Mouse (Mus musculus): ENCODE results near the gene Ccdc3. TPM values are rescaled to one million over a fixed set of nuclear protein-coding genes. Genes with fewer than 3 reads are reported as not detected.

The Ccdc3 gene
- total and polyA plus RNA-seq, 2 experiments from 2014 or later: 6.3 to 11.9 TPM

- no peaks in the 10 kb centered on the region for H3K27me3 ChIP-seq (ENCODE audit: insufficient read depth, low read length)
- DNase-seq (ENCODE audit: low spot score): no peak
- 51% methylated on average over 5 of the region's 5 CpGs for WGBS
- TF ChIP-seq CTCF (IDR thresholded peaks at IDR 0.05): no peak
- H3K36me3 ChIP-seq (ENCODE audit: insufficient read depth, low read length): no peaks in the 10 kb centered on the region
- ATAC-seq (ENCODE audit: low FRiP score): no peak
- H3K27ac ChIP-seq (ENCODE audit: low read depth, low read length): no peak overlapping the region
- no peaks in the 10 kb centered on the region for H3K4me1 ChIP-seq (ENCODE audit: insufficient read depth, low read length)
- H3K4me3 ChIP-seq (ENCODE audit: low read depth, low read length): no peak overlapping the region
- no peaks in the 10 kb centered on the region for H3K9me3 ChIP-seq (ENCODE audit: low read length)
- no peak overlapping the region for H3K9ac ChIP-seq (replicated peaks; ENCODE audit: low read length, poor library complexity, severe bottlenecking)
- no peak overlapping the region for H3K4me2 ChIP-seq (ENCODE audit: low read depth, low read length, poor library complexity, severe bottlenecking)
Observed at GRCm38 (mm10) chr2:5162756-5163155, 25.2 kb downstream of the Ccdc3 start.

- H3K4me3 ChIP-seq (ENCODE audit: low read depth, low read length): no peak overlapping the region
- H3K36me3 ChIP-seq (ENCODE audit: insufficient read depth, low read length): no peaks in the 10 kb centered on the region
- H3K4me2 ChIP-seq (ENCODE audit: low read depth, low read length, poor library complexity, severe bottlenecking): no peak overlapping the region
- no peak overlapping the region for H3K9ac ChIP-seq (replicated peaks; ENCODE audit: low read length, poor library complexity, severe bottlenecking)
- H3K9me3 ChIP-seq (ENCODE audit: low read length): no peaks in the 10 kb centered on the region
- no peaks in the 10 kb centered on the region for H3K27me3 ChIP-seq (ENCODE audit: insufficient read depth, low read length)
- no peak for DNase-seq (ENCODE audit: low spot score)
- no peak overlapping the region for H3K27ac ChIP-seq (ENCODE audit: low read depth, low read length)
- no peak for TF ChIP-seq CTCF (IDR thresholded peaks at IDR 0.05)
- H3K4me1 ChIP-seq (ENCODE audit: insufficient read depth, low read length): no peaks in the 10 kb centered on the region
- ATAC-seq (ENCODE audit: low FRiP score): no peak
- 79% methylated on average over 4 of the region's 4 CpGs for WGBS
Observed at GRCm38 (mm10) chr2:5165941-5166361, 28.4 kb downstream of the Ccdc3 start.

- WGBS: 91% methylated on average over 2 of the region's 2 CpGs
- no peak for ATAC-seq (ENCODE audit: low FRiP score)
- no peak for TF ChIP-seq CTCF (IDR thresholded peaks at IDR 0.05)
Observed at GRCm38 (mm10) chr2:5166796-5167195, 29.2 kb downstream of the Ccdc3 start.

GRCm38 (mm10) chr2:5170815-5171214 lies 33.2 kb downstream of the Ccdc3 start:
- no peaks in the 10 kb centered on the region for H3K9me3 ChIP-seq (ENCODE audit: low read length)
- ATAC-seq (ENCODE audit: low FRiP score) (no peak), DNase-seq (ENCODE audit: low spot score) (no peak)
- H3K9ac ChIP-seq (replicated peaks; ENCODE audit: low read length, poor library complexity, severe bottlenecking): no peak overlapping the region
- H3K36me3 ChIP-seq (ENCODE audit: insufficient read depth, low read length): no peaks in the 10 kb centered on the region
- H3K27me3 ChIP-seq (ENCODE audit: insufficient read depth, low read length): no peaks in the 10 kb centered on the region
- H3K4me3 ChIP-seq (ENCODE audit: low read depth, low read length): no peak overlapping the region
- no peak for TF ChIP-seq CTCF (IDR thresholded peaks at IDR 0.05)
- WGBS: 77% methylated on average over 4 of the region's 4 CpGs
- no peak overlapping the region; the same call in 1 of the 2 replicates for H3K27ac ChIP-seq (ENCODE audit: low read depth, low read length)
- H3K4me2 ChIP-seq (ENCODE audit: low read depth, low read length, poor library complexity, severe bottlenecking): no peak overlapping the region
- no peaks in the 10 kb centered on the region for H3K4me1 ChIP-seq (ENCODE audit: insufficient read depth, low read length)

More at GRCm38 (mm10) chr2:5166796-5167195, 29.2 kb downstream of the Ccdc3 start:
- Histone ChIP-seq H3K4me3 (ENCODE audit: low read depth, low read length) (no peak overlapping the region), H3K27me3 (ENCODE audit: insufficient read depth, low read length) (no peaks in the 10 kb centered on the region), H3K36me3 (ENCODE audit: insufficient read depth, low read length) (no peaks in the 10 kb centered on the region), H3K9ac (replicated peaks; ENCODE audit: low read length, poor library complexity, severe bottlenecking) (no peak overlapping the region), H3K4me1 (ENCODE audit: insufficient read depth, low read length) (no peaks in the 10 kb centered on the region), H3K9me3 (ENCODE audit: low read length) (no peaks in the 10 kb centered on the region), H3K4me2 (ENCODE audit: low read depth, low read length, poor library complexity, severe bottlenecking) (no peak overlapping the region), H3K27ac (ENCODE audit: low read depth, low read length) (no peak overlapping the region)
- DNase-seq (ENCODE audit: low spot score): no peak

GRCm38 (mm10) chr2:5171301-5172000 lies 33.9 kb downstream of the Ccdc3 start:
- H3K9ac ChIP-seq (replicated peaks; ENCODE audit: low read length, poor library complexity, severe bottlenecking): no peak overlapping the region
- H3K9me3 ChIP-seq (ENCODE audit: low read length): no peaks in the 10 kb centered on the region
- DNase-seq (ENCODE audit: low spot score): no peak
- H3K4me1 ChIP-seq (ENCODE audit: insufficient read depth, low read length): no peaks in the 10 kb centered on the region
- no peak overlapping the region for H3K27ac ChIP-seq (ENCODE audit: low read depth, low read length)
- no peak for ATAC-seq (ENCODE audit: low FRiP score)
- TF ChIP-seq CTCF (IDR thresholded peaks at IDR 0.05): no peak
- H3K4me3 ChIP-seq (ENCODE audit: low read depth, low read length): no peak overlapping the region
- no peaks in the 10 kb centered on the region for H3K36me3 ChIP-seq (ENCODE audit: insufficient read depth, low read length)
- H3K4me2 ChIP-seq (ENCODE audit: low read depth, low read length, poor library complexity, severe bottlenecking): no peak overlapping the region
- no peaks in the 10 kb centered on the region for H3K27me3 ChIP-seq (ENCODE audit: insufficient read depth, low read length)
- 73% methylated on average over 5 of the region's 5 CpGs for WGBS

- Histone ChIP-seq H3K9me3 (ENCODE audit: low read length) (no peaks in the 10 kb centered on the region), H3K27ac (ENCODE audit: low read depth, low read length) (no peak overlapping the region), H3K27me3 (ENCODE audit: insufficient read depth, low read length) (no peaks in the 10 kb centered on the region), H3K4me2 (ENCODE audit: low read depth, low read length, poor library complexity, severe bottlenecking) (no peak overlapping the region), H3K9ac (replicated peaks; ENCODE audit: low read length, poor library complexity, severe bottlenecking) (no peak overlapping the region), H3K36me3 (ENCODE audit: insufficient read depth, low read length) (no peaks in the 10 kb centered on the region), H3K4me3 (ENCODE audit: low read depth, low read length) (no peak overlapping the region), H3K4me1 (ENCODE audit: insufficient read depth, low read length) (no peaks in the 10 kb centered on the region)
- DNase-seq (ENCODE audit: low spot score): no peak
- TF ChIP-seq CTCF (IDR thresholded peaks at IDR 0.05): no peak
- WGBS: 94% methylated on average over 2 of the region's 2 CpGs
- ATAC-seq (ENCODE audit: low FRiP score): no peak
Observed at GRCm38 (mm10) chr2:5172773-5173172, 35.2 kb downstream of the Ccdc3 start.
